Mouse (Mus musculus) liver (tissue): ENCODE measurements around the gene Nfib.

Experiments
- DNase-seq: peaks from one replicate; pipeline ENCODE4 v3.0.0-alpha.2; 2020; ENCODE audit warnings: mixed read lengths

Nfib gene

GRCm38 (mm10) chr4:82383991-82384731, 321.4 kb downstream of the Nfib start:
- no peak for DNase-seq

- no peak for DNase-seq
These were observed 322.2 kb downstream of the Nfib start for GRCm38 (mm10) chr4:82383346-82383745.

- DNase-seq, result peak; percentile 30
These were observed 323.8 kb downstream of the Nfib start for GRCm38 (mm10) chr4:82381786-82382185.

GRCm38 (mm10) chr4:82380578-82380977, 325.0 kb downstream of the Nfib start:
- no peak for DNase-seq

GRCm38 (mm10) chr4:82378050-82378449, 327.5 kb downstream of the Nfib start:
- DNase-seq, result no peak

GRCm38 (mm10) chr4:82377621-82378020, 327.9 kb downstream of the Nfib start:
- DNase-seq, result no peak

GRCm38 (mm10) chr4:82374560-82374959, 331.0 kb downstream of the Nfib start:
- no peak for DNase-seq

GRCm38 (mm10) chr4:82372217-82372616, 333.3 kb downstream of the Nfib start:
- DNase-seq, result no peak

GRCm38 (mm10) chr4:82371471-82371870, 334.1 kb downstream of the Nfib start:
- no peak for DNase-seq

- DNase-seq, result no peak
These were observed 336.4 kb downstream of the Nfib start for GRCm38 (mm10) chr4:82369011-82369776.

- no peak for DNase-seq
These were observed 337.3 kb downstream of the Nfib start for GRCm38 (mm10) chr4:82368091-82368775.

- DNase-seq, result no peak
These were observed 340.7 kb downstream of the Nfib start for GRCm38 (mm10) chr4:82364696-82365385.

- no peak for DNase-seq
These were observed 341.6 kb downstream of the Nfib start for GRCm38 (mm10) chr4:82363951-82364350.

- no peak for DNase-seq
These were observed 343.3 kb downstream of the Nfib start for GRCm38 (mm10) chr4:82362294-82362693.

- no peak for DNase-seq
These were observed 345.5 kb downstream of the Nfib start for GRCm38 (mm10) chr4:82360081-82360511.

- no peak for DNase-seq
These were observed 346.4 kb downstream of the Nfib start for GRCm38 (mm10) chr4:82359110-82359509.

- DNase-seq, result no peak
These were observed 356.5 kb downstream of the Nfib start for GRCm38 (mm10) chr4:82349006-82349405.

- peak; percentile 25 for DNase-seq
These were observed 360.8 kb downstream of the Nfib start for GRCm38 (mm10) chr4:82344787-82345186.

GRCm38 (mm10) chr4:82344224-82344623, 361.3 kb downstream of the Nfib start:
- no peak for DNase-seq

- DNase-seq, result no peak
These were observed 366.6 kb downstream of the Nfib start for GRCm38 (mm10) chr4:82338930-82339329.

GRCm38 (mm10) chr4:82338481-82338880, 367.1 kb downstream of the Nfib start:
- no peak for DNase-seq

- no peak for DNase-seq
These were observed 368.6 kb downstream of the Nfib start for GRCm38 (mm10) chr4:82336951-82337381.
